Mouse (Mus musculus) right cerebral cortex, postnatal 14 days (tissue): ENCODE measurements around the gene Ptgfrn.
A peak's percentile ranks its signal among the peaks of the same experiment; 100 is the strongest.

Source experiments
- DNase-seq: peaks from one replicate; pipeline ENCODE4 v3.0.0; 2022

The Ptgfrn gene

DNA sequence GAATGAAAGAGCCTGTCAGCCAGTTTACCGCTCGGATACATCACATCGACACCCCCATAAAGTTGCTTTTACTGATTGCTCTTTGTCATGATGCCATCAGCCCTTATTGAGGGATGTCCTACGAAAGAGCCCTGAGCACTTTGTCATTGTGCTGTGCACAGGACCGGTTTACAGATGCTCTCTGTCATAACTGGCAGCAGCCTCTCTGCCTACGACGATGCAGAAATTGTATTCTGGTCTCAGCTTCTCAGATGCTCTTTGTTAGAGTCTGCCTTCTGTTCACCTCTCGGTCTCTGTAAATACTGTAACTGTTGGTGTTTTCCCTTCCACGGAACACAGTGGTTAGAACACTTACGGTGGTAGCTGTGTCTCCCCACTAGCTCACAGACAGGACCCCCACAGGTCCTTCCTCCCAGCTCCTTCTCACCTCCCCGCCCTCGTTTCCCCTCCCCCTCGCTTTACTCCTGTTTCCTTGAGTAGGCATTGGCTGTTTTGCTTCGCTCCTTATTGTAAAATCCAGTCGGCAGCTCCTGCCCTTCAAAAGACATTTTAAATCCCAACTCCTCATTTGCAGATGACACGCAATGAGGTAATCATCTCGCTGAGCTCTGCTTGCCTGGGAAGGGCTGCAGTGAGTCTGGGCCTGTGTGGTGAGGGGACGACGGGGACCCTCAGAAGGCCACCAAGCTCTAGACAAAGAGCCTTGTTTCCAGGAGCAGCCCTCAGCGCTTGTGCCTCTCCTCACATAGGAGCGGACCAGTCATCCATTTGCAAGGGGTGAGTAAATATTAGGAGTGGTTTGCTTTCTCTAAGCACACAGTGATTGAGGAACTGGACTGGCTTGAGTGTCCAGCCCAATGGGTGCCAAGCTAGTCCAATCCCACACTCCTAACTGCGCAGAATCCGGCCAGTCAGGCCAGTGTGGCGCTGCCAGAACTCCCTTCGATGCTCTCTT lies 6.6 kb upstream of the Ptgfrn start:
- no peak for DNase-seq

DNA sequence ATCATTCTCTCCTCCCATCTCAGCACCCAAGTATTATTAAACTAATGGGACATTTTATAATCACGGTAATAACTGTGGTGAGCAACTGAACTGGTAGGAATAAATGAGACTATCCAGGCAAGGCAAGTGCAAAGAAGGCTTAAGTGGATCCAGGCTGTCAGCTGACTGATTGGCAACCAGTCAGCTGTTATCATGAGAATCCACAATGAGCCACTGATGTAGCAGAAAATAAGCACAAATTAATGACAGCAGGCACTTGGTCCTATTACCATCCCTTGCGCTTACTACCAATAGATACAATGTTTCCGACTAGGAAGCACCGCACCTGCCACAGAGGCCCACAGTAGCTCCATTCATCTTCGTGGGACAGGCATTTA lies 2.4 kb upstream of the Ptgfrn start:
- DNase-seq = no peak

DNA sequence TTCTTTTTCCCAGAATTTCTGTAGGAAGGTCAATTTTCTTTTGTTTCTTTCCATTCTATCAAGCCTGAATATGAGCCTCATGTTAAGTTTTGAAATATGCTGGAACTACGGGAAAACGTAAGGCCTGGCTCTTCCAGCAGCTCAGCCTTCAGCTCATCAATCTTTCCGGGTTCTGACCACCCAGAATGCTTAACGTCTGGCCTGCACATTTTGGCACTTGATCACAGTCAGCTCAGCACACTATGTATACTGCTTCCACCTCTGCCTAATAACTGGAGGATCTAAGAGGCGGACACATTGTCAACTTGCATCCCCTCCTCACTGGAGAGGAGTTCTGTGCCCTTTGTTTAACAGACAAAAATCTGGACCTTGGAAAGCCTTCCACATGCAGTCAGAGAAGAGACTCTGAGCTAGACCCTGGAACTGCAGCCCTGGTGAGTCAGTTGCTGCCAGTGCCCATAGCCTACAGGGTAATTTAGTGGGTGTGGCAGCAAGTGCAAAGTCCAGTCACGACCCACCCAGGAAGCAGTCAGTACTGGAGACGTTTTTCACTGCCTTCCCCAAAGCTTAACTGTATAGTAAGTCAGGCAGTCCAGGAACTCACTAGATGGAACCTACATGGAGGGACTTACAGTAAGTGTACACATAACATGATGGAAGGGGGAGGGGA lies 1.9 kb upstream of the Ptgfrn start:
- no peak for DNase-seq

DNA sequence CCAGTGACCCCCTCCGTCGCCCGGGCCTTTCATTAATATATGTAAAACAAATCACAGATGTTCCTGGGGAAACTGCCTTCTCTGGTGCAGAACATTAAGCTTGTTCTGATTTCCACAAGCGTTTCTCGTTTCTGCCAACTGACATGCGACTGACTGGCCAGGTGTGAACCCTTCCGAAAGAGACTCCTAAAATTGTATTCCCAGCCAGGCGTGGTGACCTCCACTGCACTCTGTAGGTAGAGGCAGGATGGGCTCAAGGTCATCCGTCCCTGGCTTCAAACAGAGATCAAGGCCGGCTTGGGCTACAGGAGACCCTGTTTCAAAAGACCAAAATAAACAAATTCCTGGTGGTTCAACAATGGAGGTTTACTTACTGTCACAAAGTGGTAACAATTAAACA lies 1.2 kb upstream of the Ptgfrn start:
- no peak for DNase-seq

DNA sequence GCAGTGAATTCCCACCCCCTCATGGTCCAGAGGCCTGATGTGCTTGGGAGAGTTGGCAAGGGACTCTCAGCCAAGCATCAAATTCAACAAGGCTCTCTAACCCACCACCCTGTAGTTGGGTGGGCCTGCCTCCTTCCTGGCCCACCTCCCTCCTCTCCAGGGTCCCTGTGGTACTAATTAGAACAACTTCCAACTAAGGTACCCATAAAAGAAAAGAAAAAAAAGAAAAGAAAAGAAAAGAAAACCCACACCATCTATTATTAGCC lies 693 bp upstream of the Ptgfrn start:
- DNase-seq = no peak

DNA sequence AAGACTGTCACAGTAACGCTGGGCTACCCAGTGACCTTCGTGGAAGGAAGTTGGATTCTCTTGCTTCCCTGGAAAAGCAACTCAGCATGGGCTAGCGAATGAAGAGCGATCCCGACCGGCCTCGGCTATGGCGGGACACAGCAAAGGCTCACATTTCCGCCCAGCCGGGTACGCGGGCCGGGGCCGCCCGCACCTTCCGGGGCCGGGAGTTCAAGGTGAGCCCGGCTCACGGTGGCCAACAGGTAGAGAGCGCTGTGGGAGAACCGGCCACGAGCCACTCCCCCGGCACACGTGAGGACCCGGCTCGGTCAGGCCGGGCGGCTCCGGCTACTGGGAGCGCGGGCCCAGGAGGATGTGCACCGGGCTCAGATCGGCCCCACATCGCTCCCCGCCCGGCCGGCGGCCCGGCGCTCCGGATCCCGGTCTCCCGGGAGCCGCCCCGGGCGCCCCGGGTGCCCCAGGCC lies 488 bp downstream of the Ptgfrn start:
- DNase-seq = peak; percentile 29

DNA sequence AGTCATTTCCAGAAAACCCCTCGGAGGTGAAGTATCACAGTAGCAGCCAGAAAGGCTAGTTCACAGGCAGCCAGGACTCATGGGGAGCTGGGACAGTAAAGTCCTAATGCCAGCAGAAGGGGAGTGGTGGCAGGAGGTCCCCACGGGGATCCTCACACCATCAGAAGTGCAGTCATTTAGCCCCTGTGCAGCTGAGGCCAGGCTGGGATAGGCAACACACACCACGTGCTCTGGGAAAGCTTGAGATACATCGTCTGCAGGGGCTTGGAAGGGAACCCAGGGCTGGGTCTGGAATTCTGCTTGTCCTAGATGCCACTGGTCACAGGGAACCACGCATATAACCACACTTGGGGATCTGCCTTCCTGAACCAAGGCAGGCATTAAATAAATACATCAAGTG lies 1.2 kb downstream of the Ptgfrn start:
- no peak for DNase-seq

DNA sequence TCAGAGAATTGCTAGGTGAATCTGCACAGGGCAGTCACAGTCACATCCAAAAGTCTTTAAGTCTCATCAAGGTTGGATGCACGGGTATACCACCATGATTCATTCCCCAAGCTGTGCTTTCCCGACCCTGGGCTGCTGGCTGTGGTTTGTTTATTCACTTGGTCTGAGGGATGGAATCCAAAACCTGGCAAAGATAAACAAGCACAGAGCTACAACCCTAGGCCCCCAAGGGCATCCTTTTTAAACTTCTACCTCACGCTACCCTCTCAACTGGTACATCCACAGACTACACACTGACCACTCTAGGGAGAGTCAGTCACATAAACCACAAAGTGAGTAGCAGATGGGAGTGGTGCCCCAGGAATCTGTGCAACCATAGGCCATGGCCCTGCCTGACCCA lies 1.8 kb downstream of the Ptgfrn start:
- DNase-seq = no peak

DNA sequence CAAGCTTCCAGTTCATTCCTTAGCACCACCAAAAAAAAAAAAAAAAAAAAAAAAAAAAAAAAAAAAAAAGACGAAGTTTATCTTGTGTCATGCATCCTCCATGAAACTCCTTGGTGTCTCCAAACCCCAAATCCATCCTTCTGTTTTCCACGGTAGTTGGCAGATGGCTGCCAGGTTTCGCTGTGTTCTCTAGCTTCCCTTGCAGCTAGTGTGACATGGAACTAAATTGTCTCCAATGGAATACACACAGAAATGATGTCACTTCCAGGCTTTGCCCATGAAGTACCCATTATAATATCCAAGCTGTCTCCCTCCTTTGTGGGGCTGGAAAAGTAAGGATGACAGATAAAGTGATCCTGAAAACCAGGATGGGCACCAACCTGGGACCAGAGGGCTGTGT lies 3.8 kb downstream of the Ptgfrn start:
- DNase-seq = no peak

DNA sequence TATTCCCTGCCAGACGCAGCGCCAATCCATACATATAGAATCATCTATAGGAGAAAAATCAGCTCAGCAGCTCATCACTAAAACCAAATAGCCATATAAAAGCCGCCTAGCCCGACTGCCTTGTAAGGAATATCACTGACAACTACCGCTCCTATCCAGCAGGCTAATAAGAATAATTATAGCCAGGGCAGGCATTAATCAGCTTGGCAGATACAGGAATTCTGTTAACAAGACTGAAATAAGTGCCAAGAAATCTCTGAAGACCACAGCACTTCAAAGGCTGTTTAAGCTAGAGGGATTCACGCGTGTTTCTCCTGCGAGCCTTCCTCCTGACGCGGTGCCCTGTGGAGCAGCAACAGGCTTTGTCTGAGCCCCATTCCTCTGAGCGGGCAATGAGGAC lies 4.6 kb downstream of the Ptgfrn start:
- DNase-seq = no peak

DNA sequence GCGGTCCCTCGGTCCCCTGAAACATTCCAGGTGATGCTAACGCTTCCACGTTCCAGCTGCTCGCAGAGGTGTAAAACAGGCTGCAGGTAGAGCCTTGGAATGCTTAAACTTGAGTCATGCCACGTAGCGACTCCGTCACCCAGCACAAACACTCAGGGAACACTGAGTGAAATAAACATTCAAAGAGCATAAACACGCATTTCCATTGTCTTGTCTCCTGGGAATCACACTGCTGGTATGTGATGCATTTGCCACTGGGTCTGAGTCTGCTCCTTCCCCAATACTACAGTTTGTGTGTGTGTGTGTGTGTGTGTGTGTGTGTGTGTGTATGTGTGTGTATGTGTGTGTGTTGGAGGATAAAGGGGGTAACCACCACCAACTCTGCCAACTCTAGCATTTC lies 5.2 kb downstream of the Ptgfrn start:
- DNase-seq = no peak

DNA sequence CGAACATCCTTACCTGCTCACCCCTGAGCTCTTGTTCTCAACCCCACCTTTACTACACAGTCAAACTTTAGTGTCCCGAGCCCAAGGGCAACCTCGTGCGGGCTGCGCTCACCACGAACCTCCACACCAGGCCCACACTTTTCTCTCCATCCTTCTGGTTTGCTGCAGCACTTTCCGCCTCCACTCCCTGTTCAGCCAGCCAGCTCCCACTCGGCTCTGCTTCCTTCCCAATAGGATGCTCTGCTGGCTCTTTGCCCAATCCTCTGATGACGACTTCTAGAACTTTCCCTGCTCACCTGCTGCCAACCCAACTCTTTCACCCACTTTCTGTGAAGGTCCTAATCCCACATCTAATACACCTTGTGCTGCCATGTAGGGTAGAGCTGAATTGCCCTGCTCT lies 6.3 kb downstream of the Ptgfrn start:
- DNase-seq = peak; percentile 64

DNA sequence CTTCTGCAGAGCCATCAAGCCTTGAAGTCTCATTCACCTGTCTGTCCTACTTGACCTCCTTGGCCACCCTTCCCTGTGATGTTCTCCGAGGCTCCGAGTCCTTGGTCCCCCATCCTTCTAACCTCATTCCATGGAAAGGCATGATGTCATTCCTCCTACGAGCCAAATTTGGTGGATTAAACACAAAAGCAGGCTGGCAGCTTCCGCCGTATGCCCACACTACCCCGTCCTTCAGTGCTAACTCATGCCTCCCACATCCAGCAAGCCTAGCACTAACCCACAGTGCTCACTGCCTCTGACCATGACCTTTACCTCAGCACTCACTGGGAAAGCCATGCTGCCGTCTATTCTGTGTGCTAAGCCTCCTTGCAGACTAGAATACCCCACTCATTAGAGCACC lies 8.0 kb downstream of the Ptgfrn start:
- DNase-seq = no peak

DNA sequence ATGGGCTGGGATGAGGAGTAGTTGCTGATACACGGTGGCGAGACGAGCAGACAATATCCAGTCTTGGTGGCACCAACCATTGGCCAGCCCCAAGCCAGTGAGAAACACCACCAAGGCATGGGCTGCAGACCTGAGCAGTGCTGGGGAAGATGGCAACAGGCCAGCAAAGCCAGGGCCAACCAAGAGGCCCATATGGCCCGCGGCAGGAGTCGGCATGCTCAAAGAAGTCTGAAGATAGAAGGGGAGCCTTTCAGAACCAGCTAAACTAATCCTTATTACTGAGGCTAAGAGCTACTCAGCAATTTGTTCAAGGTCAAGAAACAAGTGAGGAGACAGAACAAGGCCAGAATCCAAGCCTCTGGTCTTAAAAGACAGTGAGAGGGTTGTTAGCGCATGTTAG lies 8.9 kb downstream of the Ptgfrn start:
- no peak for DNase-seq

DNA sequence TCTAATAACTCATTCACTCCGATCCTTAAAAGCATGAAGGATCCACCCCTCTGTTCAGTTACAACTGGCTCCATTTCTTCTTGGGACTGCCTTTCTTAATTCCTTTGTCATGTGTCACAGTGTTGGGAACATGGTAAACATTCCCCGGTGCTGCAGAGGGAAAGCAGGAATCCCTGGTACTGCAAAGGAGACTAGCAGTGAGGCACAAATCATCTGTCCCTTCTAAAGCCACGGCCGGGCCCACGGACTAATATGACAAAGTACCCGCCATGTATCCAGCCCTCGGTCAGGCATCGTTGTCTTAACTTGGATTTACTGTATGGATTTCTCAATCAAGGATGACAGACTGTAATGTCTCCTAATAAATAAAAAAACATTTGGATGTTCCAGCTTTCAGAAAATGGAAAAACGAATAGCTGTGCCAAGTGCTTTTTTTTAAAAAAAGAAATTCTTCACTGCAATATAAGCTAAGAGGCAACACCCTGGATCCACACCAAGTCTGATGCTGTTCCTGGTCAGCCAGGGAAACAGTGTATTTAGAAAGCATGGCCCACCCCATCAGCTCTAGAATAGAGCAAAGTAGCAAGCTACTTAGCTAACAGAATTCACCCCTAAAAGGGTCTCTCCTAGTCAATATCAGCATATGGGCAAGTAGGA lies 10.2 kb downstream of the Ptgfrn start:
- no peak for DNase-seq

DNA sequence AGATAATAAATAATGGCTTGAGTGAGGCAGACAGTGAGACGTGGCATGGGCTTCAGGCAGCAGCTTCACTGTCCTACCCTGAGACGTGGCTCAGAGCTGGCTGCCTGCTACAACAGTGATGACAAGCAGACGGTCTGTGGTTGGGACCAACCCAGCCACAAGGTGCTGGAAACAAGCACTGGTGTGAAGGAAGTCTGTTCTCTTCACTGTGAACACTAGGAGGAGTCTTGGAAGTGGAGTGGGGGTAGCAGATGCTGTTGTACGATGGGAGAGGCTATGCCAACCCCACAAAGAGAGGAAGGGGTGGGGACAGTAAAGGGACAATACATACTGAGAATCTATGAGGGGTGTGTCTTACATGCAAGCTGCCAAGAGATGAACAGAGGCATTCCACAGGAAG lies 12.0 kb downstream of the Ptgfrn start:
- DNase-seq = no peak

DNA sequence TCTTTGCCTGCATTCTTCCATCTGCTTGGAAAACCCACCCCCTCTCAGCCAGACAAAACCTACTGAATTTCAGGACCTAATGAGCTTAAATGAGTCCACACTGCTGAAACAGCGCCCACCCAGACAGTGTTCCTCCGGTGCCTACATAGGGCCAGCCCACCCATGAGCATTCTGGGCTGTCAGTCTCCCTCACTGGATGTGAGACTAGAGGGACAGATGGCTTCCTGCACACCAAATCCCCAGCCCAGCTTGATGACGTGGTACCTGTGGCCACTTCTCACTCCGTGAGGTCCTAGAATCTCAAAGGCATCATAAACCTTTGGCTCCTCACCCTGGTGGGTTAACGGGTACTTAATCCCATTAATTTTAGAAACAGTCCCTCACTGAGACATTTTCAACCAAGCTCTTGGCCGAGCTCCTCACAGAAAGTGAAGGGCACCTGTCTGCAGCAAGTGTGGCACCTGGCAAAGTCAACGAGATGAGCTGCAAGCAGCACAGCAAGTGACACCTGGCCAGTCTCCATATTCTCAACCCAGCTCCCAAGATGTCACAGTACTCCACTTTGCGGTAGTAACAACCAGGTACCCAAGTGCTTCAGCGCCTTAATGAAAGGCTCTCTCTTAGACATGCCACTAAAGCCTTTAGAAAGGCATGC lies 12.8 kb downstream of the Ptgfrn start:
- DNase-seq = no peak

DNA sequence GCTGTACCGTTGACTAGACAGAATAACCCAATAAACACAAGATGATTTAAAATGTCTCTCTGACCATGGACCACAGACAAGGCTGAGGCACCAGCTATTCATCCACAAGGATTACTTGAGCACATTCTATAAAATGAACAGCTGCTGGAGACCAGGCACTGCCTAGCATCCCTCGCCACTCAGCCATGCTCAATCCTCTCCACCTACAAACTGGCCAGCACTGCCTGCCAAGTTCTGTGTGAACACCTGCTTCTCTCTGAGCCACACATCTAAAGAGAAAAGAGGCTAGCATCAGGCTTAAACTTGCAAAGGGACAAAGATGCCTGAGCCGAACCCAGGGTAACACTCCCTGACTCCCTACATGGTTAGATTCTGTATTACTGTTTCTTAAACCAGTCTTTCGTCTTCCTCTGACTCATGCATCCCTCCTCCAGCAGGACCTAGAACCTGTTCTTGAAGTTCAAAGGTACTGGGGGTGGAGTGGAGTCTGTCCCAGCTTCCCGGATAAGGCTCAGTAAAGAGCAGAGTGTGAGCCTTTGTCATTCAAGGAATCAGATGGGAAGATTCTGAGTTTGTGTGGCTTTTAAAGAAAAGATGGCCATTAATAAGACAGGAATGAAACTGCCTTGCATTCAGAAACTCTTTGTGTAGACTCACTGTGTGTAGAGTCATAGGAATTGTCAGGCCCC lies 14.2 kb downstream of the Ptgfrn start:
- DNase-seq = no peak

DNA sequence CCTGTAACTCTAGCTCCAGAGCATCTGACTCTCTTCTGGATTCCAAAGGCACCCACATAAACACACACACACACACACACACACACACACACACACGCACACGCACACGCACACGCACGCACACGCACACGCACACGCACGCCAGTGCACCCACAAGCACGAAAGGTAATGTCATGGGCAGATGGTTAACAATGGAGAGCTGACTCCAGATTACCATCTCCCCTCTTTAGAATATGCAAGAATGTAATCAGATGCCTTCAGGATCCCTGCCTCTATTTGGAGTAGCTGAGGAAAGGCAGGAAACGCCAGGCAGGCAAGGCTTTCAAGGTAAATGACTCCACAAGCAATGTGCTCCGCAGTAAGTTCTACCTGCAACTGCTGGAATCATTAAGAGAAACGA lies 17.9 kb downstream of the Ptgfrn start:
- DNase-seq = no peak

DNA sequence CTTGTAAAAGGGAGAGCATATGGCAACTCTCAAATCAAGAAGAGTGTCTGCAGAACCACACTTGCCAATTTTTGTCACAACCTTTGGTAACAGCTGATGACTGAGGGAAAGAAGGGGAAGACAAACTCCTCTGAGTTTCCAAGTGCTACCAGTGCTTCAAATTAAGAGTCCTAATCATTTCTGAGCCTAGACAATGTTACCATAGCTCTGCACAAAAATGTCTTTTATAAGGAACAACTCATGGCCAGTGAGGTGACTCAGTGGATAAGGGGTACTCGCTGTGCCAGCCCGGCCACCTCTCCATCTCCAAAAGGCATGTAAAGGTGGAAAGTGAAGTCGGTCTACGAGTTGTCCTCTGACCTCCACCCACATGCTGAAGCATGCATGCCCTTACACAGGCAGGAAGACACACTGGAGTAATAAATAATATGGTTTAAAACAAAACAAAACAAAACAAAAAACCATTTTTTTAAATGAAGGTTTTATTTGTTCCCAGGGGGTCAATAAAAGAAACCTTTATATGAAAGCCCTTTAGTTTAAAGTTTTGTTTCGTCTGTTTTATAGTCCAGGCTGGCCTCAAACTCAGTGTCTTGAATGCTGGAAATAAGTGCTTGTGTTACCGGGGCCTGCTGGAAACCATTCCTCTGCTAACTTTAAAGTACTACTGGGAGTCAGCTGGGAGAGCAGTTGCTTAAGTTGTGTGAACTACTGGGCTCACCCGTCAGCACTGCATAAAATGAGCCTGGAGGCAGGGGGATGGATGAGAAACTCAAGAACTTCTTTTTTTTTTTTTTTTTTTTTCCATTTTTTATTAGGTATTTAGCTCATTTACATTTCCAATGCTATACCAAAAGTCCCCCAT lies 23.3 kb downstream of the Ptgfrn start:
- DNase-seq = no peak

DNA sequence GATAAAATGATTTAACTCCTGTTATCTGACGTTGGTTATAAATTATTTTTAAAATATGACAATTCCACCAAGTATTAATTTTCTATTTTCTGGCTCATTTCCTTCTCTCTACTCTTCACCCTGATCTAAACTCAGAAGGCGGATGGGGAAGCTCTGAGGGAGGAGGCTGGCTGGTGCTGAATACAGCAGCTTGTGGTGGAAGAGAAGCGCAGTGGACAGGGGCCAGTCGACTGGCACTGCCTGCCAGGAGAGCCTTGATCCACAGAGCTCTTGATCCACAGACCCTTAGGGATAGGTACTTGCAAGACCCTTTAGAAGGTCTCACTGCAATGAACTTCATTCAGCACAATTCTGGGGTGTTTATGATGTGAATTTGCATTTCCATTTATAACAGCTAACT lies 29.2 kb downstream of the Ptgfrn start:
- no peak for DNase-seq

DNA sequence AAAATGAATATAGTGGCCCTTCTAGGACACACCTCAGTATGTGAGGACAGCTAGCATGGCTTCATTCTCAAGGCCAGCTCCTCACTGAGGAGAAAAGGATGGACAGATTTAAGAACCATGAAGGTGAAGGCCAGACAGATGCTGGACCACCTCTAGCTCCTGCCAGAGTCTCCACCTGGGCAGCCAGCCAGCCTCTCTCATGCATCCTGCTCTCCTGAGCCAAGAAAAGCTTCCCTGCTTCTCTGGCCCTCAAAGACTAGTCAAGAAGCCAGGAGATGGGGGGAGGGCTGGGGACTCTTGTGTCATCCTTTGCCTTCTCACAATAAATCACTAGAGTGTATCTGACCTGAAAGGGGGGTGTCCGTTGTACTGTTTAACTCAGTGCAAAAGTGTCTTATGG lies 31.7 kb downstream of the Ptgfrn start:
- DNase-seq = peak; percentile 32
